Mouse (Mus musculus) heart, adult 8-10 months (tissue): ENCODE results near the gene Sptlc2. TPM values are rescaled to one million over a fixed set of nuclear protein-coding genes. Genes with fewer than 3 reads are reported as not detected.
"Not testable (repeated sequence)": the region's sequence is repeated elsewhere in the genome, so short reads cannot be mapped to it uniquely, and the experiment has no call there.

ENCODE experiments used
- DNase-seq: peaks from one replicate; pipeline ENCODE4 v3.0.0; 2022; ENCODE audit warnings: low spot score
- microRNA-seq: library from miRNA; unstranded; fragments of <30 nt; microRNA quantifications from one replicate; pipeline ENCODE4 v1.2.0, GENCODE M21; 2022
- total RNA-seq, 4 experiments: library from RNA; stranded (reverse); gene quantifications; 2 replicates each; pipeline ENCODE4 v1.2.4; 2022

Gene Sptlc2
- total RNA-seq, 4 experiments from 2014 or later, result 18.9 to 30.4 (median 20.9) TPM

DNA sequence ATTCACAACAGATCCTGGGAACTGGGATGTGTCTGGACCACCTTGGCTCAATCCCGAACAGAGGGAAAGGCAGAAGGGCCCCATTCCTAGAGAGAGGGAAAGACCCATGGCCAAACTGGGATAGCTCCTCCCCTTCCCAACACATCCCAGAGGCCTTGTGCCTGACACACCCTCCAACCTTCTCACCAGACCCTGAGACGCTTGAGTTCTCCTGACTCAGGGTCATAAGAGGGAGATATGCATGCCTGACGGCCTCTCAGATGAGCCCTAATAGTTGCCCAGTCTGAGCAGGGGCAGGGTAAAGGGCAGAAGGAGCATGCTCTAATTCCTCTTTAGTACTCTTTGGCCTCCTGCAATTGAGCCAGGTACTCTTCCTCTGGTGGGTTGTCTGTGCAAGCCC, 108.8 kb downstream of the Sptlc2 start:
- DNase-seq, result no peak

DNA sequence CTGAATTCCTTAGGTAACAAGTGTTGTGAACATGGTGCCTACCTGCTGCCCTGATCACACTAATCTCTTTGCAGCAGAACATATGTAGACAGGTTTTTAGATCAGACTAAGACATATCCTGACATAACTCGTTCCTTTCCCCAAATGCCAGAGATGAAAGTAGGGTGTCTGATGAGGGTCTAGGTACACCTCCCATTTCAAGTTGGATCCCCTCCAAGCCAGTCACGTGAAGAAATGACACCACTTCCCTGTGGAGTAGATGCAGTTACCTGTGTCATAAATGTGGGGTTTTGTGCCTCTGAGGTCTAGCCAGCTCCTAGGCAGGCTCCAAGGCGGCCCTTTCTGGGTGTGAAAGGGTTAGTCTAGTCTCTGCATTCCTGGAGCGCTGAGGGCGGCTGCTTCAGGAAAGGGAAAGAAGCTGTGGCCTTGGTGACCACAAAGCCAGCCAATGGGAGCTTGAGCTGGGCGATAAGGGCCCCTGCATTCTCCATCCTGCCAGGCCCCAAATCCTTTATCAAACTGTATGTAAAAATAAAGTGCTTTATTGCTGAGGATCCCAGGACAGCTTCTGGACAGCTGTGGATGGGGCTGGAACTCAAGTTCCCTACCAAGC, 109.9 kb downstream of the Sptlc2 start:
- no peak for DNase-seq

DNA sequence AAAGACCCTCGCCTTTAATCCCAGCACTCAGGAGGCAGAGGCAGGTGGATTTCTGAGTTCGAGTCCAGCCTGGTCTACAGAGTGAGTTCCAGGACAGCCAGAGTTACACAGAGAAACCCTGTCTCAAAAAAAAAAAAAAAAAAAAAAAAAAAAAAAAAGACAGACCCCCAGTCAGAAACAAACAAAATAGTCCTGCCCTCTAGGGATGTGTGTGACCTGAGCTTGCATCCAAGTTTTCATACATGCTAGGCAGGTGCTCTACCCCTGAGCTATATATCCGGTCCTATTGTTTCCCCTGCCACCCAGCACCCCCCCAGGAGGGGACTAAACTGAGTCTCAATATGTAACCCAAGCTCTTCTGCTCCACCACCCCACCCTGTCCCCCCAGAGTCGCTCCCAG, 110.9 kb downstream of the Sptlc2 start:
- not testable (repeated sequence) for DNase-seq

DNA sequence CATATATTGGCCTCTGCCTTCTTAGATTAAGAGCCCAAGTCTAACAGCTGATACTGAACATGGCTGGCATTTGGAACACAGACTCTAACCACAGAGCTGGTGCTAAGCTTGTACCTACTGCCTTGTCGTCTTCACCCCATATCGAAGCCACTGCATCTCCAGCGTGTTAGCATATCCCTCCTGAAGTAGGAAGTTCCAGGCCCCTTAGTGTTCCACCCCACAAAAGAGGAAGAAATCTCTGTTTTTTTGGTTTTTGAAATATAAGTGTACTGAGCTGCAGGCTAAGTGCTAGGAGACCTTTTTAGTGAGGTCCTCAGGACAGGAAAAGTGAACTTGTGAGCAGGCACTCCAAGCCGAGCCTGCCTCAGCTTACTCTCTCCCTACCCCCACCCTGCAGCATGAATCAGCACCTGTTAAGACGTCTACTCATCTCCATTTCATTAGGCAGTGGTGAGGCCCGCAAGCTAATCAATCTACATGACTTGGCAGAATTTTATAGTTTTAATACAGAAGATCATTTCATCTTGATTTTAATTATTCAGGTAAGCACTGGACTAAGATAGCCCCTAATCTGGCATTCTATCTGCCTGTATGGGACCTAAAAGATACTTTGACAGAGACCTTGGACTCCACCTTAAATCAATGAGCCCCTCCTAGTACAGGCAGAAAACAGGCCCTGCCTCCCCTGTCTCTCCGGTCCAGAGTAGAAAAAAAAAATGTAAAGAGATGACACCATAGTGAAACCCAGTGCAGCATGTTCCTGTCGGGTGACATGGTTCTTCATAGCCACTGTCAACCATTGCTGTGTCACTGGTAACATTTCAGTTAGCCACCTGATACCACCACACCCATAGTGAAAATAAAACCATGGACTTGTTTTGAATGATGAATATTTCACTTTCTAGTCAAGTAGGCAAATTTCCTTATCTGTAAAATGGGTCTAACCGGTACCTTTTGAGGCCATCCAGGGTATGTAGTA, 113.0 kb downstream of the Sptlc2 start:
- DNase-seq, result no peak

DNA sequence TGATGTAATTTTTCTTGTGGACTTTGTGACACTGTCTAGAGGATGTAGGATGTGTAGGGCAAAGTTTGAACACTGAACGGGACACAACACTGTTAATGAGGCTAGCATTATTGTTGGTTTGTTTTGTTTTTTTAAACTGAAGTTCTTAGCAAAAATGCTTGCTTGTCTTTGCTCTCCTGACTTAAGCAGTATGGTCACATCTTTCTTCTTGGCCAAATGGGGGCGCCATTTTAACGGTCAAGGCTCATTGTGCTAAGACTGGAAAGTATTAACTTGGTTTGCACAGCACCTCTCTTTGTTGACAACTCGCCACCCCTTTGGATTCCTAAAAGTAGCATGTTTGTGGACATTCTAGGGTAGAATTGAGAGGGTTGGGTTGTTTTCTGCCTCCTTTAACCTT, 120.5 kb downstream of the Sptlc2 start:
- DNase-seq, result no peak

DNA sequence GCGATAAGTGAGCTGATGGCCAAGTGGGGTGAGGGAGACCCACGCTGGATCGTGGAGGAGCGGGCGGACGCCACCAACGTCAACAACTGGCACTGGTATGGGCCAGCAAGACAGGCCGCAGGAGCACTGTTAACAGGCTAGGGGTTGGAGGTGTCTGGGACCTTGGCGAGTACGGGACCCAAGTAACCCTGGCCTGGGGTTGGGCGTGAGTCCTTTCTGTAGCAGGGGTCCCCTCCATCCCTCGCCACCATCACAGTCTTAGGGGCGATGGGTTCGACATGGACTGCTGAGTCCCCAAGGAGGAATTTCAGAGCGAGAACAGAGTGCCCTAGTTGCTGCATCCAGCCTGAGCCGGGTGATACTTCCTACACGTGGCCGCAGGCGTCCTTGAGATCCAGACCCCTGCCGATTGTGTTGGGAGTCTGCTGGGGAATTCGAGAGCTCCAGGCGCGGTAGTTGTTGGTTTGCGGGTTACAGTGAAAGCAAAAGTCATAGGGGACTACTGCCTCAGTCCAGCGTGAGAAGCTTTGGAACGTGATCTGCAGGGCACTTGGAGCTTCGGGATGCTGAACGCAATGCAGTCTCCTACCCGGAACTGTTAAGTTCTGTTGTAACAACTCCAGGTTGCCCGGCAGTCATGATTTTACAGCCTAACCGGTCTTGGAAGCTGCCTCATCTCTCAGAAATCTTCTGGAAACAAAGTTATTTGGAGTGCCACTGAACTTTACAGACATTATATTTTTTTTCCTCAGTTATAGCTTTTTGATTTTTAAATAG, 121.1 kb downstream of the Sptlc2 start:
- DNase-seq, result no peak

DNA sequence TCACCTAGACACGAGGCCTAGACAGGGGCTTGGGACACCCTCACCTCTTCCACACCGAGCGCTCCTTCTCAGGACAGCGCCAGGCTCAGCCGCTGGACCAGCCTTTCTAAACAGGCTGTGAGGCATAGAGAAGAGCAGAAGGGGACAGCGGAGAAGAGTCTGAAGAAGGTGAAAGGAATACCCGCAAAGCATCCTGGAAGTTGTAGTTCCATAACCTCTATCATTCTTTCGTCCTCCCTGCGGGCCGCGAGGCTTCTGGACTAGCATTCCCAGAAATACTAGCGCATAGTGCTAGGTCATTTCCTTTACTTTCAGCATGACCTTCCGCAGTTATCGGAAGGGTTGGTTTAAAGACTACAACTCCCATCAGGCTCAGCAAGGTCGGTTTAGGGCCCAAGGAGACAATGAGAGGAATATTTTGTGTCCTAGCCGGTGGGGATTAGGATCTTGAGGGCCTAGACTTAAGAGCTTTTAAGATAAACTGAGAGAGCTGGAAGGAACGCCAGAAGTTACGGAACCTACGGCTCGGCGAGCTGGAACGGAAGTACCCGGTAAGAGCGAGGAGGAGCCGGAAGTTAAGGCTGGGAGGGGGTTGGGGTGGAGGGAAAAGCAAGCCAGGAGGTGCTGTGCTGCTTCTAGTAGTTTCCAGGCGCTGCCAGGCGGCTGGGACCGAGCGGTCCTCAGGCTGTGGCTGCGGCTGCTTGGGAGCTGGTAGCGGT, 121.9 kb downstream of the Sptlc2 start, which contains the start of the genes Vipas39 and Ahsa1:
TSS of gene Vipas39 (minus strand) at position 149 of the 719 bp plus-strand sequence.
TSS of gene Ahsa1 (plus strand) at position 372 of the 719 bp plus-strand sequence.
- DNase-seq, result peak; percentile 95

DNA sequence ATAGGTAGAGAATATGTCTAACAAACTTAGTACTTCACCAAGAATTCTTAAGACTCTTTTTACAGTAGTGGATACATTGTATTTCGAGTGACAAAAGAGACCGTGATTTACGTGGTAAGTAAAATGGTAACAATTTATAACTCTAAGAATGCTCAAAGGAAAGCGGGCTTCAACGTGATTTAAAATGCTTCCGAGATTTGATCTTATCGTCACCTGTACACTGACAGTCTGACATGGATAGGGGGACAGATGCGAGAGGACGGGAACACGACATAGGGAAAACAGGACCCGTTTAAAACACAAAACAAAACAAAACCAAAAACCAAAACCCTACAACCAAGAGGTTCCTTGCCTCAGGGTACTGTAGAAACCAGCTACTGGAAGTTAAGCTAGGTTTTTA, 122.7 kb downstream of the Sptlc2 start:
- DNase-seq, result no peak

DNA sequence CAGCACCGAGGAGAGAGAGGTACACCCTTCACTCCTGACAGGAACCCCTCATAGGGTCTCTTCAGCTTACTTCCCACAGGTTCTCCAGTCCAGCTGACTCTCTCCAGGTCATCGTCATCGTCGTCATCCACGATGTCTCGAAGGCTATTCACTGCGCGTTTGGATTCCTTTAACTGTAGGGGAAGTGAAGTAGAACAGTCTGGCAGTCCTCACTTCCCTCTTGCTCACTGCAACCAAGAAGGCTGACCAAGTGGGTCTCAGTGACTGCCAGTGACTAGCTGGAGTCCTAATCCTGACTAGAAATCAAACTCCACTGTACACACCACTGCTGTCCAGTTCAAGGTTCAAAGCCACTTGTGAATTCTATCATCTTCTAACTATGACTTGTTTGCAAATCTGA, 127.6 kb downstream of the Sptlc2 start:
- no peak for DNase-seq

DNA sequence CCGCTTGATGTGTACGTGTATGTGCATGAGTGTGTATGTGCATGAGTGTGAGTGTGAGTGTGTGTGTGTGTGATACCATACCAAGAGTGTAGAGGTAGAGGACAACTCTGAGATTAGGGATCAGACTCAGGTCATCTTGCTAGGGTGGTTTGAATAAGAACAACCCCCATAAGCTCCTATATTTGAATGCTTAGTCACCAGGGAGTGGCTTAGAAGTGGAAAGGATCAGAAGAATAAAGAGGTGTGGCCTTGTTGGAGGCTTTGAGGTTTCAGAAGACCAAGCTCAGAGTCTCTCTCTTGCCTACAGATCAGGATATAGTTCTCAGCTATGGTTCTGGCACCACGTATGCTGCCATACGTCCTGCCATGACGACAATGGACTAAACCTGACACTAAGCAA, 131.5 kb downstream of the Sptlc2 start:
- DNase-seq, result no peak

Small RNA genes within 50 kb of the gene (microRNA-seq; reads per million reads assigned to microRNA genes)
- gene Gm47293 (not detected), gene Mir3068 (95.7 reads per million, percentile 59 among the genes with 10 or more reads in this experiment)

Other genes with a start within 250 kb of the Sptlc2 start
- 10 to 100 TPM; 45.5 to 49.6 (median 46.5) TPM for gene Gstz1, start 241.2 kb downstream of the Sptlc2 start, total RNA-seq
- gene Pomt2, start 240.4 kb downstream of the Sptlc2 start, total RNA-seq, result 10 to 100 TPM in 2 of 4 experiments, 1 to 10 TPM in 2; 8.0 to 10.8 (median 9.3) TPM
- under 1 TPM in 1 of 4 experiments, not detected in 3; 0.66 TPM for gene Samd15, start 188.6 kb downstream of the Sptlc2 start, total RNA-seq
- gene Tmed8, start 187.9 kb downstream of the Sptlc2 start, total RNA-seq, result 1 to 10 TPM; 6.3 to 6.9 (median 6.7) TPM
- under 1 TPM in 3 of 4 experiments, not detected in 1; 0.33 to 0.66 (median 0.37) TPM for gene Noxred1, start 149.6 kb downstream of the Sptlc2 start, total RNA-seq
- 10 to 100 TPM; 23.5 to 25.1 (median 24.0) TPM for gene Vipas39, start 122.1 kb downstream of the Sptlc2 start, total RNA-seq
- gene Ahsa1, start 121.9 kb downstream of the Sptlc2 start, total RNA-seq, result 100 to 1,000 TPM; 120 to 139 (median 131) TPM
- gene Ism2, start 88.7 kb downstream of the Sptlc2 start, total RNA-seq, result not detected
- 100 to 1,000 TPM; 162 to 197 (median 180) TPM for gene Slirp, start 55.5 kb upstream of the Sptlc2 start, total RNA-seq
- 10 to 100 TPM in 2 of 4 experiments, 1 to 10 TPM in 2; 7.9 to 11.0 (median 9.7) TPM for gene Alkbh1, start 55.7 kb upstream of the Sptlc2 start, total RNA-seq
- gene Snw1, start 83.9 kb upstream of the Sptlc2 start, total RNA-seq, result 10 to 100 TPM; 40.2 to 51.7 (median 44.9) TPM
- gene Gm5788, start 106.4 kb upstream of the Sptlc2 start, total RNA-seq, result not detected
- gene Gm8300, start 126.0 kb upstream of the Sptlc2 start, total RNA-seq, result not detected
- gene Oog1, start 214.3 kb upstream of the Sptlc2 start, total RNA-seq, result not detected
- not detected for gene Gm4027, start 230.5 kb upstream of the Sptlc2 start, total RNA-seq